Mouse (Mus musculus): ENCODE measurements around the gene Kbtbd6.
"Not testable (repeated sequence)": the region's sequence is repeated elsewhere in the genome, so short reads cannot be mapped to it uniquely, and the experiment has no call there.

- TF ChIP-seq CTCF (IDR thresholded peaks at IDR 0.05; ENCODE audit: insufficient read depth, low read length); POLR2A (IDR thresholded peaks at IDR 0.05; ENCODE audit: borderline replicate concordance, extremely low read depth, low read depth, low read length): not testable (repeated sequence)
These were observed 24.8 kb upstream of the Kbtbd6 start for GRCm38 (mm10) chr14:79426730-79427365.
